Mouse (Mus musculus): ENCODE measurements at regions not wholly inside any gene's neighbourhood (a gene's known extent, or its start where the extent isn't known, plus 50 kb on each side); places are given as distances from the start of the nearest gene placed in this dataset.

DNA sequence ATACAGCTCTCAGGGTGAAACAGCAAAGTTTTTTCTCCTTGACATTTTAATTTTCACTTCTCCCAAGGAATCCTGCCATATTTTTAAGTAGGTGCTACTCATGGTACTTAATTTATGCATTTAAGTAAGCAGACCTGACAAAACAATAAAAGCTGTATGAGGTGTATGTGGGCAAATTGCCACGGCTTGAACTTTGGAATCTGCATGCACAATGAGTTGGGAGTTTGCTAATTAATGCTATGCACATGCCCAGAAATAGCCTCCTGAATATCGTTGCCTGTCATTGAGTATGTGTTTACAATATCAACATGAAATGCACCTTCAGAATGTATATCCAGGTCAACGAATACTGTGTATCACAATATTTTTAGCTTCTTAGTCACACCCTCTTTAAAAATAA is 498.9 kb downstream of the Olfm4 start:
- H3K4me1 ChIP-seq (replicated peaks; ENCODE audit: control insufficient read depth, insufficient read depth, low read length), result no peaks in the 10 kb centered on the region

DNA sequence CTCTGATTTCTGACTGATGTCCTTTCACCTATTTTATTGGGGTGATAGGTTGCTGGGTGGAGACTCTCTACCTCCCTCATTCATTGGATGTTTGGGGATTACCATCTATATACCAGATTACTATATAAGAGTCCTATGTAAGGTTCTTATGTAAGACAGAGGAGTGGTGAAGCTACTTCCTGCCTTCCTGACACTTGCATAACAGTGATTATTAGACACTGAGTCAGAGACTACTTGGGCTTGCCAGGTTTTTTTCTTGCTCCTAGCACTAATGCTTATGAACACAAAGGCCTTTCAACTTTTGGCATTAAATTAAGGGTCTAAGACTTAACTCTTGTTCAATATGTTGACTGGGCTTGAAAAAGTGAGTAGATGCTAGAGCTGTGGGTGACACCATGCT is 500.4 kb downstream of the Olfm4 start:
- H3K4me2 ChIP-seq (ENCODE audit: low read length), result no peak overlapping the region
- DNase-seq (ENCODE audit: low spot score) (no peak), ATAC-seq (replicated peaks; ENCODE audit: low FRiP score, low TSS enrichment, low read depth) (no peak)
- H3K27me3 ChIP-seq (replicated peaks; ENCODE audit: control insufficient read depth, insufficient read depth, low read length), result no peaks in the 10 kb centered on the region
- H3K9ac ChIP-seq (ENCODE audit: low read length), result no peak overlapping the region
- no peaks in the 10 kb centered on the region for H3K36me3 ChIP-seq (ENCODE audit: control insufficient read depth, insufficient read depth, low read length)
- no peak overlapping the region for H3K27ac ChIP-seq (ENCODE audit: low read depth)
- H3K4me3 ChIP-seq (ENCODE audit: low read depth, low read length), result no peak overlapping the region
- no peaks in the 10 kb centered on the region for H3K4me1 ChIP-seq (replicated peaks; ENCODE audit: control insufficient read depth, insufficient read depth, low read length)
- no peaks in the 10 kb centered on the region for H3K9me3 ChIP-seq (ENCODE audit: control insufficient read depth, low read length)

More for the DNA sequence above, 498.9 kb downstream of the Olfm4 start:
- no peaks in the 10 kb centered on the region for H3K27me3 ChIP-seq (replicated peaks; ENCODE audit: control insufficient read depth, insufficient read depth, low read length)
- DNase-seq (ENCODE audit: low spot score), result no peak
- no peaks in the 10 kb centered on the region for H3K9me3 ChIP-seq (ENCODE audit: control insufficient read depth, low read length)
- H3K4me2 ChIP-seq (ENCODE audit: low read length), result no peak overlapping the region
- H3K36me3 ChIP-seq (ENCODE audit: control insufficient read depth, insufficient read depth, low read length), result no peaks in the 10 kb centered on the region
- no peak for ATAC-seq (replicated peaks; ENCODE audit: low FRiP score, low TSS enrichment, low read depth)
- H3K27ac ChIP-seq (ENCODE audit: low read depth), result no peak overlapping the region
- WGBS, result 83% methylated on average over 3 of the region's 3 CpGs
- no peak overlapping the region for H3K4me3 ChIP-seq (ENCODE audit: low read depth, low read length)
- no peak overlapping the region for H3K9ac ChIP-seq (ENCODE audit: low read length)

DNA sequence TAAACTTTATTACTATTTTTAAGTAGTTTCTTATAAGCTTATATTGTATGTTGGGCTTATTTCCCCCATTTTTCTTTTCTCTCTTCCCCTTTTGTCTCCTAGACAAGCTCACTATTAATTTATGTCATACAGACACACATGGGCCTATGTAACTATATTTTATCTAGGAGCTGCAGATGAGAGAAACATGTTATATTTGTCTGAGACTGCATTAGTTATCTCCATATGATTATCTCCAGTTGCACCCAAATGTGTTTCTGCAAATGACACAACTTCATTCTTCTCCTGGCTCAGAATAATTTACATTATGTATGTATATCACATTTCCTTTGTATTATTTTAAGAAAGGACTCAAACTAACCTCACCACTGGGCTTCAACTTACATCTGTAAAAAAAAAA is 501.3 kb downstream of the Olfm4 start:
- H3K27ac ChIP-seq (ENCODE audit: low read depth), result no peak overlapping the region
- H3K27me3 ChIP-seq (replicated peaks; ENCODE audit: control insufficient read depth, insufficient read depth, low read length), result no peaks in the 10 kb centered on the region
- no peaks in the 10 kb centered on the region for H3K36me3 ChIP-seq (ENCODE audit: control insufficient read depth, insufficient read depth, low read length)
- H3K4me2 ChIP-seq (ENCODE audit: low read length), result no peak overlapping the region
- ATAC-seq (replicated peaks; ENCODE audit: low FRiP score, low TSS enrichment, low read depth) (no peak), DNase-seq (ENCODE audit: low spot score) (no peak)
- H3K9me3 ChIP-seq (ENCODE audit: control insufficient read depth, low read length), result no peaks in the 10 kb centered on the region
- H3K4me1 ChIP-seq (replicated peaks; ENCODE audit: control insufficient read depth, insufficient read depth, low read length), result no peaks in the 10 kb centered on the region
- H3K9ac ChIP-seq (ENCODE audit: low read length), result no peak overlapping the region
- no peak overlapping the region for H3K4me3 ChIP-seq (ENCODE audit: low read depth, low read length)

GRCm38 (mm10) chr14:80486605-80487004 is 502.7 kb downstream of the Olfm4 start:
- Histone ChIP-seq H3K27ac (ENCODE audit: low read depth) (no peak overlapping the region), H3K9me3 (ENCODE audit: control insufficient read depth, low read length) (no peaks in the 10 kb centered on the region), H3K4me3 (ENCODE audit: low read depth, low read length) (no peak overlapping the region), H3K27me3 (replicated peaks; ENCODE audit: control insufficient read depth, insufficient read depth, low read length) (no peaks in the 10 kb centered on the region), H3K9ac (ENCODE audit: low read length) (no peak overlapping the region), H3K36me3 (ENCODE audit: control insufficient read depth, insufficient read depth, low read length) (no peaks in the 10 kb centered on the region), H3K4me2 (ENCODE audit: low read length) (no peak overlapping the region), H3K4me1 (replicated peaks; ENCODE audit: control insufficient read depth, insufficient read depth, low read length) (no peaks in the 10 kb centered on the region)
- ATAC-seq (replicated peaks; ENCODE audit: low FRiP score, low TSS enrichment, low read depth), result no peak
- no peak for DNase-seq (ENCODE audit: low spot score)
- WGBS, result 80% methylated on average over 6 of the region's 6 CpGs

GRCm38 (mm10) chr14:80492043-80492900 is 508.4 kb downstream of the Olfm4 start:
- ATAC-seq (replicated peaks; ENCODE audit: low FRiP score, low TSS enrichment, low read depth), result no peak
- H3K9me3 ChIP-seq (ENCODE audit: control insufficient read depth, low read length), result no peaks in the 10 kb centered on the region
- H3K27ac ChIP-seq (ENCODE audit: low read depth), result no peak overlapping the region
- H3K4me3 ChIP-seq (ENCODE audit: low read depth, low read length), result no peak overlapping the region
- H3K9ac ChIP-seq (ENCODE audit: low read length), result no peak overlapping the region
- H3K36me3 ChIP-seq (ENCODE audit: control insufficient read depth, insufficient read depth, low read length), result no peaks in the 10 kb centered on the region
- no peaks in the 10 kb centered on the region for H3K4me1 ChIP-seq (replicated peaks; ENCODE audit: control insufficient read depth, insufficient read depth, low read length)
- H3K4me2 ChIP-seq (ENCODE audit: low read length), result no peak overlapping the region
- H3K27me3 ChIP-seq (replicated peaks; ENCODE audit: control insufficient read depth, insufficient read depth, low read length), result no peaks in the 10 kb centered on the region
- DNase-seq (ENCODE audit: low spot score), result no peak
- WGBS, result 82% methylated on average over 10 of the region's 10 CpGs

GRCm38 (mm10) chr14:80492901-80493279 is 509.0 kb downstream of the Olfm4 start:
- DNase-seq (ENCODE audit: low spot score) (no peak), ATAC-seq (replicated peaks; ENCODE audit: low FRiP score, low TSS enrichment, low read depth) (no peak)
- WGBS, result 75% methylated on average over 4 of the region's 4 CpGs
- no peak overlapping the region for H3K4me2 ChIP-seq (ENCODE audit: low read length)
- H3K36me3 ChIP-seq (ENCODE audit: control insufficient read depth, insufficient read depth, low read length), result no peaks in the 10 kb centered on the region
- no peak overlapping the region for H3K9ac ChIP-seq (ENCODE audit: low read length)
- no peak overlapping the region for H3K4me3 ChIP-seq (ENCODE audit: low read depth, low read length)
- H3K9me3 ChIP-seq (ENCODE audit: control insufficient read depth, low read length), result no peaks in the 10 kb centered on the region
- H3K27me3 ChIP-seq (replicated peaks; ENCODE audit: control insufficient read depth, insufficient read depth, low read length), result no peaks in the 10 kb centered on the region
- no peaks in the 10 kb centered on the region for H3K4me1 ChIP-seq (replicated peaks; ENCODE audit: control insufficient read depth, insufficient read depth, low read length)
- no peak overlapping the region for H3K27ac ChIP-seq (ENCODE audit: low read depth)

DNA sequence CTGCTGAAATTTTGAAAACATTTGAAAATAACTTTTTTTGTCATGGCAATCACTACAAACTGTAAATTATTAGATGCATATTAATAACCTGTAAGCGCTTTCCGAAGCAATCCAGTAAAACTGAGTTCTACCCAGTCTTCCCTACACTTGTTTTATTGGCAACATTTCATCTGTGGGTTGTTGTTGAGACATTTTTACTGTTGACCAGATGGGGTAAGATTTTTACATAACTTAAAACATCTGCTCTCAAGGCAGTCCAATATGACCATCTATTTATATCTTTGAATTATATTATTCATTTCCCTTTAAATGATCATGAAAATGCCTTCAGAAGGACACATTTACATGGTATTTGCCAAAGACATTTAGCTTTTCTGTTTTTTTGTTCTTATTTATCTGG is 520.5 kb downstream of the Olfm4 start:
- Histone ChIP-seq H3K9ac (ENCODE audit: low read length) (no peak overlapping the region), H3K9me3 (ENCODE audit: control insufficient read depth, low read length) (no peaks in the 10 kb centered on the region), H3K4me2 (ENCODE audit: low read length) (no peak overlapping the region), H3K27me3 (replicated peaks; ENCODE audit: control insufficient read depth, insufficient read depth, low read length) (no peaks in the 10 kb centered on the region), H3K4me3 (ENCODE audit: low read depth, low read length) (no peak overlapping the region), H3K4me1 (replicated peaks; ENCODE audit: control insufficient read depth, insufficient read depth, low read length) (no peaks in the 10 kb centered on the region), H3K27ac (ENCODE audit: low read depth) (no peak overlapping the region), H3K36me3 (ENCODE audit: control insufficient read depth, insufficient read depth, low read length) (no peaks in the 10 kb centered on the region)
- WGBS, result 92% methylated on average over 2 of the region's 2 CpGs
- DNase-seq (ENCODE audit: low spot score) (no peak), ATAC-seq (replicated peaks; ENCODE audit: low FRiP score, low TSS enrichment, low read depth) (no peak)

DNA sequence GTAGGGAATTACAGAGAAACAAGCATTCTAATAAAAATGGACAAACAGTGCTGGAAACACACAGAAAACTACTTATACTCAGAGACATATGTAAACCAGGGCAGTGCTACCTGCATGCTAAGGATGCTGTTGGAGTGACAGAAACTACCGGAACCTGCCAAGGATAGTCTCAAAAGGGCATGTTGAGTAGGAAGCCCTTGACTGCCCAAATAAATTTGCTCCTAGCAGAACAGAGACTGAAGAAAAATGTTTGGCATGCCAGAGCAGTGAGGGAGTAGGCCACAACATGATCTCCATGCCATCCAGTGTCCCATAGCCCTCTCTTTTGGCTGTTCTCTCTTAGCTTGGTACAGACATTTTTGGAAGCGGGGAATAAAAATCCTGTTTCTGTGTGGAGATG is 532.7 kb downstream of the Olfm4 start:
- no peak overlapping the region for H3K9ac ChIP-seq (ENCODE audit: low read length)
- H3K27ac ChIP-seq (ENCODE audit: low read depth), result no peak overlapping the region
- no peak for DNase-seq (ENCODE audit: low spot score)
- no peaks in the 10 kb centered on the region for H3K4me1 ChIP-seq (replicated peaks; ENCODE audit: control insufficient read depth, insufficient read depth, low read length)
- no peaks in the 10 kb centered on the region for H3K9me3 ChIP-seq (ENCODE audit: control insufficient read depth, low read length)
- WGBS, result 98% methylated on average over 2 of the region's 2 CpGs
- no peak overlapping the region for H3K4me2 ChIP-seq (ENCODE audit: low read length)
- H3K27me3 ChIP-seq (replicated peaks; ENCODE audit: control insufficient read depth, insufficient read depth, low read length), result no peaks in the 10 kb centered on the region
- no peak for ATAC-seq (replicated peaks; ENCODE audit: low FRiP score, low TSS enrichment, low read depth)
- no peaks in the 10 kb centered on the region for H3K36me3 ChIP-seq (ENCODE audit: control insufficient read depth, insufficient read depth, low read length)
- no peak overlapping the region for H3K4me3 ChIP-seq (ENCODE audit: low read depth, low read length)

DNA sequence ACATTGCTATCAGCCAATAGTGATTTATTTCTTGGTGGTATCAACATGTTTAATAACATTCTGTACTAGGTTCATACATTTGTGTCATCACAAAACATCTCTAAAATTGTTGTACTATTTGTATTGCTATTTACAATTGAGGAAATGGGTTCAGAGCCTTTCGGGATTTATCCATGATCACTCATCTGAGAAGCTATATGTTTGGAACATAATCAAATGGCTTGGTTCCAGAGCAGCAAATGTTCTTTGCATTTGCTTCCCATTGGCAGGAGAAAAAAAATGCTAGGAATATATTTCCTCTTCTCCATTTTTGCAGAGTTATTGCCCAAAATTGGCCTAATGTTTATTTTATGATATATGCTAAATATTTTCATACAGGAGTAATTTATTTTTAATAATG is 537.3 kb downstream of the Olfm4 start:
- ATAC-seq (replicated peaks; ENCODE audit: low FRiP score, low TSS enrichment, low read depth) (no peak), DNase-seq (ENCODE audit: low spot score) (no peak)
- 76% methylated on average over 1 of the region's 1 CpGs for WGBS

More for the DNA sequence above, 537.3 kb downstream of the Olfm4 start:
- Histone ChIP-seq H3K4me1 (replicated peaks; ENCODE audit: control insufficient read depth, insufficient read depth, low read length) (no peaks in the 10 kb centered on the region), H3K4me2 (ENCODE audit: low read length) (no peak overlapping the region), H3K4me3 (ENCODE audit: low read depth, low read length) (no peak overlapping the region), H3K9me3 (ENCODE audit: control insufficient read depth, low read length) (no peaks in the 10 kb centered on the region), H3K27ac (ENCODE audit: low read depth) (no peak overlapping the region), H3K36me3 (ENCODE audit: control insufficient read depth, insufficient read depth, low read length) (no peaks in the 10 kb centered on the region), H3K27me3 (replicated peaks; ENCODE audit: control insufficient read depth, insufficient read depth, low read length) (no peaks in the 10 kb centered on the region), H3K9ac (ENCODE audit: low read length) (no peak overlapping the region)
